Mouse (Mus musculus): ENCODE measurements around the gene Rab11a. TPM values are rescaled to one million over a fixed set of nuclear protein-coding genes. Genes with fewer than 3 reads are reported as not detected.
"Not testable (repeated sequence)": the region's sequence is repeated elsewhere in the genome, so short reads cannot be mapped to it uniquely, and the experiment has no call there.

Gene Rab11a
- total RNA-seq, 1 experiment from 2014 or later = 307 TPM

DNA sequence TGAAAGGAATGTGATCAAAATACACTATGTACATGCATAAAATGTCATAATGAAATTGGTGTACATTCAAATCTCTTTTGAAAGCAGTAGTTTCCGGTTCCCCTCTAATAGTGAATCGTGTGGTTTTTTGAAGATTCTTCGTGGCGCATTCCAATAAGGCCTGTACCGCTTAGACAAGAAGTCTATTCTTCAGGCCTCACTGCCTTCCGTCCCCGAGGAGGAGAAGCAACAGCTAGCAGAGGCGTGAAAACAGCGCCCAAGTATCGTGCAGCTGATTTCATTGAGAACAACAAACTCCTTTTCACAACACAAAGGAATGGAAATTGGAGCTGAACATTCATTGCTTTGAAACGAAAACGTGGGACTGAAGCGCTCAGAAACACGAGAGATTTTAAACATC is 20.5 kb upstream of the Rab11a start:
- no peak for ATAC-seq (replicated peaks; ENCODE audit: insufficient number of reproducible peaks, low FRiP score, low TSS enrichment, poor library complexity, severe bottlenecking)

GRCm38 (mm10) chr9:64752575-64752974 is 15.0 kb upstream of the Rab11a start:
- ATAC-seq (replicated peaks; ENCODE audit: insufficient number of reproducible peaks, low FRiP score, low TSS enrichment, poor library complexity, severe bottlenecking) = no peak

- no peak for ATAC-seq (replicated peaks; ENCODE audit: insufficient number of reproducible peaks, low FRiP score, low TSS enrichment, poor library complexity, severe bottlenecking)
Observed at GRCm38 (mm10) chr9:64749314-64749713, 11.8 kb upstream of the Rab11a start.

DNA sequence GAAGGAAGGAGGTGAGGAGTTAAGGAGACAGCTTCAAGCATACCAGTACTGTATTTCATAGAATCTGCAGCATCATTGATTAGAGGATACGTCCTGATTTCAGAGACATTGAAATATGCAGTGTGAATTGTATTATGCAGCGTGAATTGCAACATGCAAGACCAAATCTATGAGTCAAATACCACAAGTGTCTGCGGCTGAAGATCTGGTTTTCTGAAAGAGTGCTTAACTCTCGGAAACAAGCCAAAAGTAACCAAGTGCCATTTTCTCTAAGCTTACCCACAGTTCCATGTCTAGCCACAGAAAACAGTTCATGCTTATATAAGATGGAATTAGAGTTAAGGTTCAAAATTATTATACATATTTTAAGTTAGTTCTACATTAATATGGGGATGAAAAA is 10.2 kb upstream of the Rab11a start:
- no peak for ATAC-seq (replicated peaks; ENCODE audit: insufficient number of reproducible peaks, low FRiP score, low TSS enrichment, poor library complexity, severe bottlenecking)

- no peak for ATAC-seq (replicated peaks; ENCODE audit: insufficient number of reproducible peaks, low FRiP score, low TSS enrichment, poor library complexity, severe bottlenecking)
Observed at GRCm38 (mm10) chr9:64742453-64742852, 4.9 kb upstream of the Rab11a start.

- no peak for ATAC-seq (replicated peaks; ENCODE audit: insufficient number of reproducible peaks, low FRiP score, low TSS enrichment, poor library complexity, severe bottlenecking)
Observed at GRCm38 (mm10) chr9:64739001-64739400, 1.4 kb upstream of the Rab11a start.

GRCm38 (mm10) chr9:64736639-64737405 is 736 bp downstream of the Rab11a start:
- ATAC-seq (replicated peaks; ENCODE audit: insufficient number of reproducible peaks, low FRiP score, low TSS enrichment, poor library complexity, severe bottlenecking) = no peak

DNA sequence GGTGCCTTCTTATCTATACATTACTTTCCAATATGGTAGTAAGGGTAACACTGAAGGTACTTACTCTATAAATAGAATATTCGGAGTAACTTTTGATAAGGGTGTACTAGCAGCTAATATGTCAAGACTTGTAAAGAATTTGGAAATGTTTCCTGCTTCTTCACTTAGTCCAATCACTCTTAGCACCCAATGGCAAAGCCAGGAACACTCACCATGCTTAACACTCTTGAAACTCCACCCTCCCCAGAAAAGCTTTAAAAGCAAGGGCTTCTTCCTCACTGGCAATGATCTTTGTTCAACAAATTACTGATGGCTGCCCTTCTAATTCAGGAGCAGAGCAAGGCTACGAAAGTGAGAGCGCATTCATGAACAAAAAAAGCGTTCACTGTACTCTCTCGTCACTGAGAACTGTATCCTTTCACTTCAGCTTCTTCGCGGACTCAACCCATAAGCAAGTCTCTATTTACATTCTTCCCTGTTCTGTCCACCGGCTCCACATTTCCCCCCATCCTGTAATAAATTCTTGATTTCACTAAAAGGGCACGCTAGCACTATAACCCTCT is 1.4 kb downstream of the Rab11a start:
- ATAC-seq (replicated peaks; ENCODE audit: insufficient number of reproducible peaks, low FRiP score, low TSS enrichment, poor library complexity, severe bottlenecking) = no peak

GRCm38 (mm10) chr9:64734992-64735391 is 2.6 kb downstream of the Rab11a start:
- not testable (repeated sequence) for ATAC-seq (replicated peaks; ENCODE audit: insufficient number of reproducible peaks, low FRiP score, low TSS enrichment, poor library complexity, severe bottlenecking)

GRCm38 (mm10) chr9:64734166-64734565 is 3.4 kb downstream of the Rab11a start:
- ATAC-seq (replicated peaks; ENCODE audit: insufficient number of reproducible peaks, low FRiP score, low TSS enrichment, poor library complexity, severe bottlenecking) = no peak

GRCm38 (mm10) chr9:64731029-64731560 is 6.5 kb downstream of the Rab11a start:
- no peak for ATAC-seq (replicated peaks; ENCODE audit: insufficient number of reproducible peaks, low FRiP score, low TSS enrichment, poor library complexity, severe bottlenecking)

- peak; percentile 53; the same call in 1 of the 2 replicates for ATAC-seq (replicated peaks; ENCODE audit: insufficient number of reproducible peaks, low FRiP score, low TSS enrichment, poor library complexity, severe bottlenecking)
Observed at GRCm38 (mm10) chr9:64726454-64726853, 11.1 kb downstream of the Rab11a start.

DNA sequence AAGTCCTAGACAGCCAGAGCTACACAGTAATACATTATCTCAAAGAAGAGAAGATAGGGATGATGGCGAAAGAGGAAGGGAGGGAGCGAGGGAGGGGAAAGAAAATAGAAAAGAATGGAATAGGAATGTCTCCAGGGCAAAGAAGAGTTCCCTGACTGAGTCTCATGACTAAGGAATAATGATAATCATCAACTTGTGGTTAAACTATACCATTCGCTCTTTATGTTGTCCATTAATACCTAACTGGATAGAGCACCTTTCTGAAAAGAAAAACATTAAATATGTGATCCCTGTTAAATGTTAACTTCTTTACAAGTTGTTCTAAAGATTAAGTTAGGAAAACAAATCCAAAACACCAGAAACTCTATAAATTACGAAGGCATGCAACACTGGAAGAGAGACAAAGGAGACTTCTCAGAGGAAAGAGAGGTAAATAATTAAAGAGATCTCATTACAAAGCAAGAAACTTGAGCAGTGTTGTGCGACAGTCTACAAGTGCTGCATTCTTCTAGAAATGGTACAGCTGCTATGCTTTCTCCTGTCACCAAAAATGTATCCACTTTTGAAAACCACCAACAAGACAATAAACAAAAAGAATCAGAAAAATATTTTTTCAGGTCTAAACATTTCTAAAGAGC is 17.9 kb downstream of the Rab11a start:
- ATAC-seq (replicated peaks; ENCODE audit: insufficient number of reproducible peaks, low FRiP score, low TSS enrichment, poor library complexity, severe bottlenecking) = no peak

- not testable (repeated sequence) for ATAC-seq (replicated peaks; ENCODE audit: insufficient number of reproducible peaks, low FRiP score, low TSS enrichment, poor library complexity, severe bottlenecking)
Observed at GRCm38 (mm10) chr9:64710291-64710690, 27.3 kb downstream of the Rab11a start.

- peak; percentile 48 for ATAC-seq (replicated peaks; ENCODE audit: insufficient number of reproducible peaks, low FRiP score, low TSS enrichment, poor library complexity, severe bottlenecking)
Observed at GRCm38 (mm10) chr9:64704073-64704840, 33.3 kb downstream of the Rab11a start.

- no peak for ATAC-seq (replicated peaks; ENCODE audit: insufficient number of reproducible peaks, low FRiP score, low TSS enrichment, poor library complexity, severe bottlenecking)
Observed at GRCm38 (mm10) chr9:64703420-64703965, 34.1 kb downstream of the Rab11a start.

- peak; percentile 96 for ATAC-seq (replicated peaks; ENCODE audit: insufficient number of reproducible peaks, low FRiP score, low TSS enrichment, poor library complexity, severe bottlenecking)
Observed at GRCm38 (mm10) chr9:64702937-64703336, 34.6 kb downstream of the Rab11a start.

GRCm38 (mm10) chr9:64702391-64702790 is 35.2 kb downstream of the Rab11a start:
- ATAC-seq (replicated peaks; ENCODE audit: insufficient number of reproducible peaks, low FRiP score, low TSS enrichment, poor library complexity, severe bottlenecking) = no peak

GRCm38 (mm10) chr9:64701651-64702050 is 35.9 kb downstream of the Rab11a start:
- no peak for ATAC-seq (replicated peaks; ENCODE audit: insufficient number of reproducible peaks, low FRiP score, low TSS enrichment, poor library complexity, severe bottlenecking)
